Mouse (Mus musculus) olfactory bulb, adult 2 months (tissue): Measurements from ENCODE around the gene Itpr2. TPM values are rescaled to one million over a fixed set of nuclear protein-coding genes. Genes with fewer than 3 reads are reported as not detected.

Source experiments
- H3K27ac ChIP-seq: fragments of 200-500 bp; 2 replicates; pipeline ENCODE4 v1.5.1; 2012; ENCODE audit warnings: low read depth, low read length; ENCODE audit not compliant: insufficient read depth
- H3K4me1 ChIP-seq: fragments of 200-500 bp; 2 replicates; pipeline ENCODE4 v1.6.1; 2012; ENCODE audit warnings: low read length; ENCODE audit not compliant: control insufficient read depth, insufficient read depth
- H3K4me3 ChIP-seq: fragments of 200-500 bp; 2 replicates; pipeline ENCODE4 v1.5.1; 2012; ENCODE audit warnings: mild to moderate bottlenecking, low read depth, low read length, moderate library complexity; ENCODE audit not compliant: insufficient read depth
- CTCF ChIP-seq: fragments of 200-500 bp; IDR thresholded peaks from 2 replicates; pipeline ENCODE4 v1.5.1; 2012; ENCODE audit warnings: low read depth, mild to moderate bottlenecking, low read length, moderate library complexity; ENCODE audit not compliant: insufficient read depth
- POLR2A ChIP-seq: fragments of 200-500 bp; IDR thresholded peaks from 2 replicates; pipeline ENCODE4 v1.6.1; 2012; ENCODE audit warnings: mild to moderate bottlenecking, low read depth, low read length, moderate library complexity; ENCODE audit not compliant: insufficient read depth
- WGBS: fragments of 180-500 bp; shearing (Covaris S2); methylation state at CpG from one replicate; pipeline ENCODE4 v1.1.7; 2018; 5-methylcytosine and 5-hydroxymethylcytosine counted together
- polyA plus RNA-seq: library from polyadenylated mRNA; stranded (reverse); fragments of >200 nt; gene quantifications from 2 replicates; pipeline ENCODE4 v1.2.4, GENCODE M21; 2012; ENCODE audit warnings: low replicate concordance; ENCODE audit not compliant: missing spikeins, insufficient read depth, insufficient read length

Itpr2 gene
- polyA plus RNA-seq, 1 experiment: not detected

GRCm38 (mm10) chr6:146258261-146258660 is 243.8 kb downstream of the Itpr2 start:
- TF ChIP-seq POLR2A (no peak), CTCF (no peak)
- peaks cover 3% of the 10 kb centered on the region; the same call in 1 of the 2 replicates for H3K4me1 ChIP-seq
- H3K4me3 ChIP-seq: no peak overlapping the region
- WGBS: 100% methylated on average over 3 of the region's 3 CpGs
- no peak overlapping the region for H3K27ac ChIP-seq

- Histone ChIP-seq H3K27ac (no peak overlapping the region), H3K4me3 (no peak overlapping the region), H3K4me1 (peaks cover 3% of the 10 kb centered on the region; the same call in 1 of the 2 replicates)
- 80% methylated on average over 7 of the region's 7 CpGs for WGBS
- TF ChIP-seq CTCF (no peak), POLR2A (no peak)
Measured at GRCm38 (mm10) chr6:146256947-146257670, 244.9 kb downstream of the Itpr2 start.

GRCm38 (mm10) chr6:146256401-146256800 is 245.6 kb downstream of the Itpr2 start:
- Histone ChIP-seq H3K27ac (no peak overlapping the region), H3K4me1 (peaks cover 3% of the 10 kb centered on the region; the same call in 1 of the 2 replicates), H3K4me3 (no peak overlapping the region)
- 52% methylated on average over 2 of the region's 2 CpGs for WGBS
- TF ChIP-seq CTCF (no peak), POLR2A (no peak)

- no peak for TF ChIP-seq POLR2A
- no peak for TF ChIP-seq CTCF
Measured at GRCm38 (mm10) chr6:146255656-146256055, 246.4 kb downstream of the Itpr2 start.

GRCm38 (mm10) chr6:146254931-146255330 is 247.1 kb downstream of the Itpr2 start:
- TF ChIP-seq CTCF (no peak), POLR2A (no peak)
- no peak overlapping the region for H3K27ac ChIP-seq
- no peak overlapping the region for H3K4me3 ChIP-seq
- WGBS: 60% methylated on average over 9 of the region's 9 CpGs
- peaks cover 3% of the 10 kb centered on the region; the same call in 1 of the 2 replicates for H3K4me1 ChIP-seq

More at GRCm38 (mm10) chr6:146255656-146256055, 246.4 kb downstream of the Itpr2 start:
- Histone ChIP-seq H3K4me3 (no peak overlapping the region), H3K4me1 (peaks cover 3% of the 10 kb centered on the region; the same call in 1 of the 2 replicates), H3K27ac (no peak overlapping the region)
- WGBS: 95% methylated on average over 6 of the region's 6 CpGs

GRCm38 (mm10) chr6:146254216-146254820 is 247.7 kb downstream of the Itpr2 start:
- Histone ChIP-seq H3K27ac (no peak overlapping the region), H3K4me3 (no peak overlapping the region), H3K4me1 (peaks cover 3% of the 10 kb centered on the region; the same call in 1 of the 2 replicates)
- no peak for TF ChIP-seq POLR2A
- no peak for TF ChIP-seq CTCF
- WGBS: 56% methylated on average over 3 of the region's 3 CpGs

- Histone ChIP-seq H3K4me1 (no peaks in the 10 kb centered on the region), H3K27ac (no peak overlapping the region), H3K4me3 (no peak overlapping the region)
- 89% methylated on average over 6 of the region's 6 CpGs for WGBS
- TF ChIP-seq POLR2A (no peak), CTCF (no peak)
Measured at GRCm38 (mm10) chr6:146249096-146249495, 252.9 kb downstream of the Itpr2 start.

GRCm38 (mm10) chr6:146248341-146248740 is 253.7 kb downstream of the Itpr2 start:
- 91% methylated on average over 2 of the region's 2 CpGs for WGBS
- no peak overlapping the region for H3K27ac ChIP-seq
- TF ChIP-seq CTCF (no peak), POLR2A (no peak)

GRCm38 (mm10) chr6:146247906-146248305 is 254.1 kb downstream of the Itpr2 start:
- Histone ChIP-seq H3K4me3 (no peak overlapping the region), H3K27ac (no peak overlapping the region), H3K4me1 (no peaks in the 10 kb centered on the region)
- 88% methylated on average over 1 of the region's 1 CpGs for WGBS
- TF ChIP-seq POLR2A (no peak), CTCF (no peak)

More at GRCm38 (mm10) chr6:146248341-146248740, 253.7 kb downstream of the Itpr2 start:
- H3K4me1 ChIP-seq: no peaks in the 10 kb centered on the region
- H3K4me3 ChIP-seq: no peak overlapping the region
